Mouse (Mus musculus) bone marrow macrophage, adult 2 months (primary cell): Measurements from ENCODE around the gene Ttc28. TPM values are rescaled to one million over a fixed set of nuclear protein-coding genes. Genes with fewer than 3 reads are reported as not detected.

Experiments
- H3K27ac ChIP-seq: 2 replicates; pipeline ENCODE4 v1.5.1; 2012; ENCODE audit warnings: low read depth, low read length; ENCODE audit not compliant: insufficient read depth
- H3K4me1 ChIP-seq: 2 replicates; pipeline ENCODE4 v1.6.1; 2012; ENCODE audit warnings: low read length; ENCODE audit not compliant: control insufficient read depth, insufficient read depth
- H3K4me3 ChIP-seq: 2 replicates; pipeline ENCODE4 v1.5.1; 2012; ENCODE audit warnings: mild to moderate bottlenecking, low read length, moderate library complexity; ENCODE audit not compliant: insufficient read depth
- CTCF ChIP-seq: IDR thresholded peaks from 2 replicates; pipeline ENCODE4 v1.5.1; 2012; ENCODE audit warnings: low read depth, mild to moderate bottlenecking, low read length, moderate library complexity
- POLR2A ChIP-seq: IDR thresholded peaks from 2 replicates; pipeline ENCODE4 v1.6.1; 2012; ENCODE audit warnings: mild to moderate bottlenecking, low read depth, low read length, borderline replicate concordance
- polyA plus RNA-seq: library from polyadenylated mRNA; stranded (reverse); fragments of >200 nt; gene quantifications from 2 replicates; pipeline ENCODE4 v1.2.4, GENCODE M21; 2012; ENCODE audit not compliant: missing spikeins, insufficient read depth, insufficient read length

Gene Ttc28
- polyA plus RNA-seq, 1 experiment: 1.7 TPM

DNA sequence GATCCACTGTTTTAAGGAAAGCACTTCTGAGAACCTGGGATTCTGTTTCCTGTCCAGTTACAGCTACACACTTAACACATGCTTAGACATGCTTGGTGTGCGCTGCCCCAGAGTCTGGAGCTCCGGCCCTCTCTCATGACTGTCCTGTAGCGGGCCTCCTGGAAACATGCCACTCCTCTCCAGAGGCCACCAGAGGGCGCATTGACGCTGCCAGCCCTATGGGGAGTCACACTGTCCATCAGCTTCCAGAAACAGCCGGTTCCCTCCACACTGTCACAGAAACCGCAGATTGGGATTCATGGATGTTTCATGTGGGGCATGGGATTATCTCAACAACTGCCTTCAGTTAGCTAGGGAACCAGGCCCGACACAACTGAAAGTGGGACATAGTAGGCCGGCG lies 394.0 kb downstream of the Ttc28 start:
- peak; percentile 78 for TF ChIP-seq CTCF
- TF ChIP-seq POLR2A: no peak
- no peak overlapping the region for H3K27ac ChIP-seq
- H3K4me3 ChIP-seq: no peak overlapping the region
- no peaks in the 10 kb centered on the region for H3K4me1 ChIP-seq

DNA sequence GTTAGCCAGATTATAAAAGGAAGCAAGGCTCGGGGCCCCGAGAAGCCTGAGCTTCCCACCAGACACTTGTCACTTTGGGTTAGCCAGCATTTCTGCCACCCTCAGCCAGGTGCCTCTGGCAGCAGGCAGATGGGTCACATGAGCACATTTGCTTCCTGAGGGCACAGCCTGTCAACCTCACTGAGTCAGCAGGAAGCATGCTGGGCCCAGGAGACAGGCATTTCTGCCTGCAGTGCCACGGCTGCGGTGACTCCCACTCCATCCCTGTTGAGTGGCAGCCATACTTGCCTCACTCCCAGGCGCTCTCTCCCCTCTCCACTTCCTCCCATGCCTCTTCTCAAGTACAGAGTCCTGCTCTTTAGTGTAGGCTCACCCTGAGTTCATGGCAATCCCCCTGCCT lies 395.3 kb downstream of the Ttc28 start:
- no peaks in the 10 kb centered on the region for H3K4me1 ChIP-seq
- TF ChIP-seq POLR2A (no peak), CTCF (no peak)
- no peak overlapping the region for H3K27ac ChIP-seq
- H3K4me3 ChIP-seq: no peak overlapping the region

DNA sequence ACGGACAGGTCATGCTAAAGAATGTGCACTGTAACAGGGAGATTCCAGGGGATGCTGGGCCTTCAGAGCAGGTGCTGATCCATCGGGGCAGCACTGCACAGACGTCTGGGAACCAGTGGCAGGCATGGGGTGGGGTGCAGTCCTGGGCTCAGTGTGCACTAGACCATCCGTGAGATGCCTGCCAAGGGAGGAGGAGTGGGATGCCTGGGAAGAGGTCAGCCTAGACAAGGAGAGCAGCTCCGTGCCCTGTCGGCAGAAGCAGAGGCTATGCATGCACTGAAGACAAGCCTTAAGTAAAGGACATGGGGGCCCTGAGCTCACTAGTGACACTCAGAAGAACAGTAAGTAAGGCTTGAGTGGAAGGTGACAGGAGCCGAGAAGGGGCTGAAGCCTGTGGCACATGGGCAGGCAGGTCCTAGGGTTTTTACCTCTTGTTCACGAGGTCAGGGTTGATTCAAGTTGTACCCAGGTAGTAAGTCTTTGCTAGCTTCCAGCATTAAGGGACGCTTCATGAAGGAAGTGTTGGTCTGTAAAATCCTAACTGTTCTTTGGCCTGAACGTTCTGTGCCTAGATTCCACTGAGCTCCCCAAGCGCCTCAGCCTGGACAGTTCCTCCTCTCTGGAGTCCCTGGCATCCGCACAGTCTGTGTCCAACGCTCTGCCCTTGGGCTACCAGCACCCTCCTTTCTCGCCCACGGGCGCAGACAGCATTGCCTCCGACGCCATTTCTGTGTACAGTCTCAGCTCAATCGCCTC lies 405.0 kb downstream of the Ttc28 start:
- Histone ChIP-seq H3K4me3 (no peak overlapping the region), H3K4me1 (no peaks in the 10 kb centered on the region), H3K27ac (no peak overlapping the region)
- no peak for TF ChIP-seq POLR2A
- no peak for TF ChIP-seq CTCF

DNA sequence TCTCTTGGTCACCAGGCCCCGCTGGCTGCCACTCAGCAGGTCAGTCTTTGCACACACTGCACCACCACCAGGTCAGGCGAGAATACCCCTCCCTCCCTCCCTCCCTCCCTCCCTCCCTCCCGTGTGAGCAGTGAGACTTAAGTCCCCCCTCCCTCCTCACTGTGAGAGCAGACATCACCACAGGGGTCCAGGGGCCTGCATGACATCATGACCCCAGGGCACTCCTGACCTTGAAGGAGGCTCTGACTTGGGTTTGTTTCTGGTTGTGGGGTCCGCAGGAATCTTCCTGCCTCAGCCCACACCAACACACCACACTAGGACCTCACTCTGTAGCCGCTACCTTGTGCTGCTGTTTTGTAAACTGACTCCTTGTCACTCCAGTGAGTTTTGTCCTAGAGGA lies 408.0 kb downstream of the Ttc28 start:
- Histone ChIP-seq H3K4me3 (no peak overlapping the region), H3K27ac (no peak overlapping the region)
- TF ChIP-seq POLR2A (no peak), CTCF (no peak)

DNA sequence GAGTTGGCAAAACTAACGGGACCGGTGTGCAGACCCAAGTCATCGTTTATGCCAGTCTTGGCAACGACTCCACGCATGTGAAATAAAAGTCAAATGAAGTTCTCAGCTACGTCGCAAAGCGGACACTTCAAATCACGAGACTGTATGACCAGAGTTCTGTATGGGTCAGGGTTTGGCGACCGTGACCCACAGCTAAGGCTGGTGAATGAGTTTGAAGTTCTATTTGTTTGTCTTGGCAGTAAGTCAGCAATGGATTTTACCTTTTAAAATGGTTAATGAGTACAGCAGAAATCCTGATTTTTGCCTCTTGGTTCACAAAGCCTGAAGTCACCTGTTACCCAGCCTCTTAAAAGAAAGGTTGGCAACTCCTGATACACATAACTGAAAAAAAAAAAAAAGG lies 408.9 kb downstream of the Ttc28 start:
- H3K4me3 ChIP-seq: no peak overlapping the region
- H3K27ac ChIP-seq: no peak overlapping the region
- TF ChIP-seq CTCF: no peak
- no peak for TF ChIP-seq POLR2A
- H3K4me1 ChIP-seq: no peaks in the 10 kb centered on the region

More for the DNA sequence above, 408.0 kb downstream of the Ttc28 start:
- H3K4me1 ChIP-seq: no peaks in the 10 kb centered on the region

DNA sequence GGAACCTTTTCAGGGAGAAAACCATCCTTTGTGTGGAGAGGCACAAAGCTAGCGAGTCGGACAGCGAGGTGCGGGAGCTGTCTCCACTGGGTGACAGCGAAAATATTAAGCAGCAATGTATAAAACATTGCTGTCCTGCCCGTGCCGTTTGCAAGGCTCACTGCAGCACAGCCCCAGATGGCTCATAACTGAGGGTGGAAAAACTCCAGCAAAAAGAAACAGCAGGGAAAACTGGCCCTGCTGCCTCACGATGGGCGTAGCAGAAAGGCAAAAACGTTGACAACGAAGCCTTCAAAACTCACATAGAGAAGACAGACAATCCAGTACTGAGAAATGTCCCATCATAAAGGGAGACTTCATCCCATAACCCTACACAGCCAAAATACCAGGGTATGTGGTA lies 410.5 kb downstream of the Ttc28 start:
- Histone ChIP-seq H3K27ac (no peak overlapping the region), H3K4me3 (no peak overlapping the region), H3K4me1 (no peaks in the 10 kb centered on the region)
- TF ChIP-seq POLR2A: no peak
- TF ChIP-seq CTCF: no peak

DNA sequence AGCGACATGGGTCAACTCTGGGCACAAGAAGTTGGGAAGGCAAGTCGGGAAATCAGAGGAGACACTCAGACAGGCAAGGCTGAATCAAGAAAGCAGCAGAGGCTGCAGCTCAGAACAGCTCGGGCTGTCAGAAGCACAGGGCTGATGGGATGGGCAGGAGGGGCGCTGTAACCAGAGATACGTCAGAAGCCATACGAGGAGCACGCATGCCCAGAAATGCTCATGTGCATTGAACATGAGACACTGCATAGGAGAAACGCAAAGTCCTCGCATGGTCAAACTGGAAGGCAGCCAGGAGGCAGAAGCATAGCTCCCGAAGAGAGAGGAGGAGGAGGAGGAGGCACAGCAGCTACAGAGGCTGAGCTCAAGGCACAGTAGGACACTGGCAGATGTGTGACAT lies 412.0 kb downstream of the Ttc28 start:
- no peak for TF ChIP-seq CTCF
- TF ChIP-seq POLR2A: no peak
- no peaks in the 10 kb centered on the region for H3K4me1 ChIP-seq
- no peak overlapping the region for H3K27ac ChIP-seq
- no peak overlapping the region for H3K4me3 ChIP-seq

DNA sequence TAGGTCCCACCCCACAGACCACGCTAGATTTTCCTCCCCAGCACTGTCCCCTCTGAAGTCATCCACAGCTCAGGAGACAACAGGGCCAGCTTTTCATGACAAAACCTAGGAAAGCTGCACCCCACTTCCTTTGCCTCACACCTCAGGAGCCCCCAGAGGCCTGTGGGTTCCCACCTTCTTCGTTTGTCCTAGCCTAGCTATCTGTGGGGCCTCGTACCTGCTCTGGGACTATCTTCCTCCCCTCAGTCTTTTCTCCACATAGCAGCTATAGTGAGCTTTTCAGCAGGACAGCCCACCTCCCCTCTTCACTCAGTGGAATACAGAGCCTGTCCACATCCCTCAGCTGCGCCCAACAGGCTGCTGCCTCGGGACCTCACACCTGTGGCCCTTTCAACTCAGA lies 418.2 kb downstream of the Ttc28 start:
- no peak overlapping the region for H3K27ac ChIP-seq
- TF ChIP-seq CTCF (no peak), POLR2A (no peak)
- no peaks in the 10 kb centered on the region for H3K4me1 ChIP-seq
- no peak overlapping the region for H3K4me3 ChIP-seq

DNA sequence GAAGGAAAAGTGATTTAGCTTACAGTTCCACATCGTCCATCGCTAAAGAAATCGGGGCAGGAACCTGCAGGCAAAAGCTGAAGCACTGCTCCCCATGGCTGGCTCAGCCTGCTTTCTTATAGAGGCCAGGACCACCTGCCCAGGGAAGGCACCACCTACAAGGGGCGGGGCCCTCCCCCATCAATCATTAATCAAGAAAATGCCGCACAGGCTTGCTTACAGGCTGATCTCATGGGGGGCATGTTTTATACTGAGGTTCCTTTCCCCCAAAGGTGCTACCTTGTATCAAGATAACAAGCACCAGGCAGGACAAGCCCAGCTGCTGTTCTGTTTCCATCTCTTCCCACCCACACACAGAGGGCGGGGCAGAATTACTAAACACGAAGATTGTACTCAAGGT lies 419.1 kb downstream of the Ttc28 start:
- no peaks in the 10 kb centered on the region for H3K4me1 ChIP-seq
- no peak overlapping the region for H3K4me3 ChIP-seq
- no peak overlapping the region for H3K27ac ChIP-seq
- TF ChIP-seq POLR2A (no peak), CTCF (no peak)

DNA sequence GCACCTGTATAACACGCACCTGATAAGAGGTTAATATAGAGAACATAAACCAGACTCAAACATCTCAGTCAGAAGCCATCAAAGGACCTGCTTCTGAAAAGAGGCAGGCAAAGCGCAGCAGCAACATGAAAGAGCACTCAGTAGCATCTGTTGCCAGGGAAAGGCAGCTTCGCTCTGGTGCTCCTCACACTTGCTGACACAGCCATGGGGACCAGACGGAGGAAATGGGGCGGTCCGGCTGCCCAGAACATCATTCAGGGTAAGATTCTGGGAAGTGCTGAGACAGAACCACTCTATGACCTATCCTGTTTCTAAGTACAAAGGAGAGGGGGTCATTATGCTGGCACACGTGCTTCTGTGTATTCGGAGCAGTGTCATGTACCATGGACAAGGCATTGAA lies 421.2 kb downstream of the Ttc28 start:
- no peak for TF ChIP-seq CTCF
- TF ChIP-seq POLR2A: no peak
- Histone ChIP-seq H3K4me3 (no peak overlapping the region), H3K27ac (no peak overlapping the region), H3K4me1 (no peaks in the 10 kb centered on the region)
